In genomic region chr2:68466124-68467070, GRCm38 (mm10) we compare ENCODE assay signal across 9 mouse cellular contexts. TPM values are rescaled to one million over a fixed set of nuclear protein-coding genes. Genes with fewer than 3 reads are reported as not detected.
A peak's percentile ranks its signal among the peaks of the same experiment; 100 is the strongest.
DNase-seq lines count a peak whose midpoint lies in the region; TF ChIP-seq lines count a peak whose summit lies in the region.
"Had no signal": no experiment of that assay in that cellular context is flagged by ENCODE, and none has a peak within 500 bp of the region (broad histone marks: within the 10 kb centered on the region; RNA-seq: fewer than 3 reads in every experiment).

No protein-coding gene starts in this region.

- DNase-seq in adrenal gland, adult 2 months = peak; percentile 67
- no peak for DNase-seq in adrenal gland, adult 18-20 months (ENCODE audit: low spot score in 2 of 2)
- DNase-seq in T-cell, adult 2 months (ENCODE audit: low spot score) = peak; percentile 81
- peak; percentile 97 for DNase-seq in heart, adult 11 months
- DNase-seq in limb, embryonic 10.5 days (ENCODE audit: low spot score) = no peak
- DNase-seq in embryo, embryonic 11 days = no peak
- DNase-seq in layer of hippocampus, postnatal 36 days = no peak

- H3K27ac ChIP-seq in limb, embryonic 10.5 days = peak overlapping the region; percentile 61
- peak overlapping the region; percentile 43 for H3K27ac ChIP-seq in testis, adult 2 months (ENCODE audit: control insufficient read depth, insufficient read depth, low read depth, low read length)
- H3K27ac ChIP-seq: limb, embryonic 15.5 days had no signal

- H3K4me1 ChIP-seq in limb, embryonic 10.5 days = peaks cover 50% of the 10 kb centered on the region
- H3K4me1 ChIP-seq in testis, adult 2 months (ENCODE audit: control insufficient read depth, insufficient read depth, low read length) = peaks cover 17% of the 10 kb centered on the region

- peaks cover 22% of the 10 kb centered on the region for H3K36me3 ChIP-seq in limb, embryonic 10.5 days
- peaks cover 2% of the 10 kb centered on the region; the same call in 1 of the 2 replicates for H3K36me3 ChIP-seq in testis, adult 2 months (ENCODE audit: control insufficient read depth, insufficient read depth, low read length)
- H3K36me3 ChIP-seq: limb, embryonic 15.5 days had no signal

- no peak overlapping the region for H3K4me3 ChIP-seq in limb, embryonic 10.5 days
- peak overlapping the region; percentile 41 for H3K4me3 ChIP-seq in testis, adult 2 months (ENCODE audit: control insufficient read depth, low read depth, low read length)
- H3K4me3 ChIP-seq: limb, embryonic 15.5 days had no signal

- no peaks in the 10 kb centered on the region for H3K27me3 ChIP-seq in limb, embryonic 10.5 days (ENCODE audit: low read depth, poor library complexity, severe bottlenecking)
- no peaks in the 10 kb centered on the region for H3K27me3 ChIP-seq in testis, adult 2 months (ENCODE audit: control insufficient read depth, insufficient read depth, low read length)
- H3K27me3 ChIP-seq: limb, embryonic 15.5 days had no signal

- H3K9me3 ChIP-seq in limb, embryonic 10.5 days (replicated peaks) = no peaks in the 10 kb centered on the region
- H3K9me3 ChIP-seq: limb, embryonic 15.5 days had no signal

- TF ChIP-seq POLR2A in testis, adult 2 months (IDR thresholded peaks at IDR 0.05; ENCODE audit: control insufficient read depth, low read depth, low read length) = no peak

- WGBS in limb, embryonic 10.5 days = 55% methylated on average over 19 of the region's 19 CpGs

- TF ChIP-seq CTCF in testis, adult 2 months (IDR thresholded peaks at IDR 0.05; ENCODE audit: control insufficient read depth, insufficient read depth, insufficient replicate concordance, low read depth, low read length) = no peak

RNA-seq across cellular contexts. Expression of gene Stk39, which starts 5.7 kb away (rescaled TPM):
- total RNA-seq in adrenal gland, adult 2 months (2021) = 10 to 100 TPM; 70.2 to 96.2 TPM
- polyA plus RNA-seq in adrenal gland, adult 2 months (2012; rRNA removed) = 18.3 and 27.3 TPM in 2 replicates
- 10 to 100 TPM; 48.1 to 55.6 TPM for total RNA-seq in adrenal gland, adult 18-20 months (2021)
- polyA plus RNA-seq in limb, embryonic 10.5 days (2016; fragmentation: Nextera tagmentation; extraction: Ambion mirVana) = 22.1 and 27.9 TPM in 2 replicates
- 118 and 142 TPM in 2 replicates for polyA plus RNA-seq in testis, adult 2 months (2012; rRNA removed)
- 10 to 100 TPM; 65.8 to 68.4 TPM for total RNA-seq in layer of hippocampus, postnatal 36 days (2021)

Comparison
In these comparisons a context has a peak if more than half of its experiments do, and no peak if none do; other contexts are left out.
1. DNase-seq: peak in adrenal gland, adult 2 months (single experiment), T-cell, adult 2 months (single experiment) and heart, adult 11 months (single experiment); none in adrenal gland, adult 18-20 months (0 of 2), limb, embryonic 10.5 days (single experiment), embryo, embryonic 11 days (single experiment) and layer of hippocampus, postnatal 36 days (0 of 2).